Mouse (Mus musculus) lung, embryonic 14.5 days (tissue): Measurements from ENCODE around the gene Ptrh2. TPM values are rescaled to one million over a fixed set of nuclear protein-coding genes. Genes with fewer than 3 reads are reported as not detected.

ENCODE experiments used
- ATAC-seq: fragments of 200-750 bp; cut with Nextera tagmentation; 2 replicates; pipeline ENCODE4 v1.8.0; 2017; ENCODE audit warnings: mild to moderate bottlenecking, moderate TSS enrichment, moderate library complexity; ENCODE audit not compliant: insufficient read depth
- DNase-seq: peaks from one replicate; pipeline ENCODE4 v3.0.0-alpha.2; 2015
- H3K27ac ChIP-seq: fragments of 300-500 bp; sonication (generic); 2 replicates; pipeline ENCODE4 v1.5.1; 2014; ENCODE audit warnings: low read depth, mild to moderate bottlenecking, moderate library complexity
- H3K27me3 ChIP-seq: fragments of 300-500 bp; sonication (generic); 2 replicates; pipeline ENCODE4 v1.6.1; 2014; ENCODE audit warnings: low read length, control low read depth; ENCODE audit not compliant: insufficient read depth
- H3K36me3 ChIP-seq: fragments of 300-500 bp; sonication (generic); 2 replicates; pipeline ENCODE4 v1.6.1; 2014; ENCODE audit warnings: control low read depth; ENCODE audit not compliant: insufficient read depth
- H3K4me1 ChIP-seq: fragments of 300-500 bp; sonication (generic); 2 replicates; pipeline ENCODE4 v1.6.1; 2014; ENCODE audit warnings: antibody characterized with exemption, control low read depth; ENCODE audit not compliant: insufficient read depth
- H3K4me2 ChIP-seq: fragments of 300-500 bp; sonication (generic); 2 replicates; pipeline ENCODE4 v1.6.1; 2014; ENCODE audit warnings: mild to moderate bottlenecking
- H3K4me3 ChIP-seq: fragments of 300-500 bp; sonication (generic); 2 replicates; pipeline ENCODE4 v1.5.1; 2014; ENCODE audit warnings: low read depth, low read length
- H3K9ac ChIP-seq: fragments of 300-500 bp; sonication (generic); 2 replicates; pipeline ENCODE4 v1.6.1; 2014
- H3K9me3 ChIP-seq: fragments of 300-500 bp; sonication (generic); 2 replicates; pipeline ENCODE4 v1.6.1; 2016; ENCODE audit warnings: low read depth, low read length, control low read depth
- CTCF ChIP-seq: IDR thresholded peaks from 2 replicates; pipeline ENCODE4 v1.5.1; 2016; ENCODE audit warnings: antibody characterized with exemption, low read depth
- WGBS: fragments of 180-500 bp; shearing (Covaris S2); extraction: QIAGEN DNeasy Blood & Tissue Kit; methylation state at CpG from one replicate; pipeline ENCODE4 v1.1.7; 2014; 5-methylcytosine and 5-hydroxymethylcytosine counted together
- polyA plus RNA-seq: library from polyadenylated mRNA; unstranded; fragments of >200 nt; fragmentation: Nextera tagmentation; extraction: Ambion mirVana; gene quantifications from 2 replicates; pipeline ENCODE4 v1.2.1, GENCODE M21; 2014

Gene Ptrh2
- polyA plus RNA-seq, 1 experiment from 2014 or later: 36.8 TPM

DNA sequence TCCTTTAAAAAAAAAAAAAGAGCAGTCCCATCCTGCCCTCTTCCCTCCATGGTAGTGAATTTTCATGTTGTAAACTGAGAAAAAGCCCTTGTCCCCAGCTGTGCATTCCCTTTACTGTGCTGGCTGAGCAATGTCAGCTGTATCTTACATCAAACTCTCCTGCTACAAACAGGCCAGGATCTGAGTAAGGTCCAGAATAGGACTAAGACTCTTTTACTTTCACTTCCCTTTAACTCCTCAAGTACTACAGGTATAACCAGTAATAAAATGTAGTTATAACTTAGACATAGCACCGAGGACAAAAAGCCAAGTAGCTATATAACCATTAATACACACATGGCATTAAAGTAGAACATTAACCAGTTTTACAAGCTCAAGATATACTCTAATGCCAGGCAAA, 55.2 kb downstream of the Ptrh2 start:
- no peak for DNase-seq

GRCm38 (mm10) chr11:86739470-86739869, 55.7 kb downstream of the Ptrh2 start:
- Histone ChIP-seq H3K4me3 (no peak overlapping the region), H3K9ac (no peak overlapping the region), H3K36me3 (peaks cover 16% of the 10 kb centered on the region), H3K27me3 (no peaks in the 10 kb centered on the region), H3K9me3 (no peaks in the 10 kb centered on the region), H3K4me2 (no peak overlapping the region), H3K4me1 (no peaks in the 10 kb centered on the region), H3K27ac (no peak overlapping the region)
- DNase-seq (no peak), ATAC-seq (no peak)
- 79% methylated on average over 2 of the region's 2 CpGs for WGBS
- no peak for TF ChIP-seq CTCF

More for the DNA sequence above, 55.2 kb downstream of the Ptrh2 start:
- Histone ChIP-seq H3K9me3 (no peaks in the 10 kb centered on the region), H3K4me1 (no peaks in the 10 kb centered on the region), H3K36me3 (peaks cover 20% of the 10 kb centered on the region), H3K9ac (no peak overlapping the region), H3K4me3 (no peak overlapping the region), H3K27me3 (no peaks in the 10 kb centered on the region), H3K4me2 (no peak overlapping the region), H3K27ac (no peak overlapping the region)
- no peak for ATAC-seq
- WGBS: 90% methylated on average over 1 of the region's 1 CpGs
- TF ChIP-seq CTCF: no peak

GRCm38 (mm10) chr11:86741505-86741904, 57.7 kb downstream of the Ptrh2 start:
- WGBS: 90% methylated on average over 5 of the region's 5 CpGs
- H3K4me1 ChIP-seq: 0 out of 2 replicates have a peak, but pooled peaks cover 3% of the 10 kb centered on the region
- H3K9me3 ChIP-seq: no peaks in the 10 kb centered on the region
- TF ChIP-seq CTCF: no peak
- no peak for DNase-seq
- H3K36me3 ChIP-seq: no peaks in the 10 kb centered on the region
- H3K4me2 ChIP-seq: no peak overlapping the region
- H3K9ac ChIP-seq: no peak overlapping the region
- no peaks in the 10 kb centered on the region for H3K27me3 ChIP-seq
- H3K27ac ChIP-seq: no peak overlapping the region
- no peak overlapping the region for H3K4me3 ChIP-seq
- ATAC-seq: no peak

Other genes starting within 250 kb of the Ptrh2 start
- gene Rnft1, start 199.3 kb upstream of the Ptrh2 start, polyA plus RNA-seq: 43.2 and 49.0 TPM in 2 replicates
- 58.8 and 66.5 TPM in 2 replicates for gene Rps6kb1, start 139.2 kb upstream of the Ptrh2 start, polyA plus RNA-seq
- 14.2 and 14.7 TPM in 2 replicates for gene Tubd1, start 139.0 kb upstream of the Ptrh2 start, polyA plus RNA-seq
- gene Vmp1, start 149 bp upstream of the Ptrh2 start, polyA plus RNA-seq: 117 TPM in 2 replicates
- 179 and 186 TPM in 2 replicates for gene Cltc, start 73.6 kb downstream of the Ptrh2 start, polyA plus RNA-seq
- 29.9 and 32.4 TPM in 2 replicates for gene Dhx40, start 123.8 kb downstream of the Ptrh2 start, polyA plus RNA-seq